Mouse (Mus musculus) thymus, adult 2 months (tissue): ENCODE data around the gene Brox.

ENCODE experiments used
- CTCF ChIP-seq: fragments of 200-500 bp; IDR thresholded peaks from 2 replicates; pipeline ENCODE4 v1.5.1; 2012; ENCODE audit warnings: mild to moderate bottlenecking, control low read depth, low read length, moderate library complexity, borderline replicate concordance; ENCODE audit not compliant: control insufficient read depth, poor library complexity, insufficient read depth; ENCODE audit errors: extremely low read depth
- POLR2A ChIP-seq: fragments of 200-500 bp; IDR thresholded peaks from 2 replicates; pipeline ENCODE4 v1.6.1; 2012; ENCODE audit warnings: mild to moderate bottlenecking, low read length, control low read depth, moderate library complexity; ENCODE audit not compliant: control insufficient read depth, poor library complexity, insufficient read depth; ENCODE audit errors: extremely low read depth

- no peak for TF ChIP-seq CTCF
- no peak for TF ChIP-seq POLR2A
Measured at GRCm38 (mm10) chr1:183250612-183251011, 46.5 kb downstream of the Brox start.
